In the genomic region with DNA sequence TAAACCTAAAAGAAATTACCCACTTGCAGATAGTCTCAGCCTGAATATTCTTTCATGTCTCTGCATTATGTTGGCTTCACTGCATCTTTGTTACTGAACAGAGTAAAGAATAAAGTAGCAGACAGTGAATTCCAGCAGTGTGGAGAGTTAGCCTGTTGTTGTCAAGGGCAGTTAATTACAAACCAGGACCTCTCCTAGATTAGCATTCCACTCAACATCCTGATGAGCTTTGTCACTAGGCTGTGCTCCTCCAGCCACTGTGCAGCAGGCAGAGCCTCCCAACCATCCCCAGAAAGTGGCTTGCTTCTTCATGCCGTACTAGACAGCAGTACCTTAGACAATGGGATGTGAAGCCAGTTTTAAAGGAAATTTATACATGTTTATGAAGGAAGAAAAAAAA, we compare ENCODE assay signal across 18 mouse cellular contexts.
A peak's percentile ranks its signal among the peaks of the same experiment; 100 is the strongest.
DNase-seq lines count a peak whose midpoint lies in the region; ATAC-seq and TF ChIP-seq lines count a peak whose summit lies in the region.
"Had no signal": no experiment of that assay in that cellular context is flagged by ENCODE, and none has a peak within 500 bp of the region (broad histone marks: within the 10 kb centered on the region; RNA-seq: fewer than 3 reads in every experiment).

No protein-coding gene starts in this region.

- no peak for TF ChIP-seq POLR2A in cerebellum, adult 2 months (IDR thresholded peaks at IDR 0.05; ENCODE audit: borderline replicate concordance, insufficient read depth, low read length)

- ATAC-seq in forebrain, embryonic 13.5 days = peak; percentile 62; the same call in 1 of the 2 replicates
- peak; percentile 68; the same call in 1 of the 2 replicates for ATAC-seq in midbrain, embryonic 13.5 days
- peak; percentile 71; the same call in 1 of the 2 replicates for ATAC-seq in kidney, postnatal 0 days (replicated peaks; ENCODE audit: low FRiP score, low read depth)
- ATAC-seq: lung, postnatal 0 days had no signal

- peaks cover 16% of the 10 kb centered on the region for H3K4me1 ChIP-seq in forebrain, embryonic 13.5 days
- H3K4me1 ChIP-seq in forebrain, embryonic 10.5 days = peaks cover 42% of the 10 kb centered on the region
- H3K4me1 ChIP-seq in midbrain, embryonic 13.5 days (replicated peaks) = no peaks in the 10 kb centered on the region
- 0 out of 2 replicates have a peak, but pooled peaks cover 8% of the 10 kb centered on the region for H3K4me1 ChIP-seq in midbrain, embryonic 10.5 days
- no peaks in the 10 kb centered on the region for H3K4me1 ChIP-seq in kidney, postnatal 0 days (replicated peaks; ENCODE audit: insufficient read depth, low read length)
- no peaks in the 10 kb centered on the region for H3K4me1 ChIP-seq in cerebellum, adult 2 months (ENCODE audit: control insufficient read depth, insufficient read depth, low read length)
- H3K4me1 ChIP-seq: heart, embryonic 15.5 days; hindbrain, embryonic 15.5 days; stomach, embryonic 15.5 days had no signal

- H3K4me3 ChIP-seq in forebrain, embryonic 13.5 days = no peak overlapping the region
- H3K4me3 ChIP-seq in forebrain, embryonic 10.5 days = no peak overlapping the region
- no peak overlapping the region for H3K4me3 ChIP-seq in midbrain, embryonic 13.5 days (replicated peaks)
- no peak overlapping the region for H3K4me3 ChIP-seq in midbrain, embryonic 10.5 days
- H3K4me3 ChIP-seq in kidney, postnatal 0 days (replicated peaks; ENCODE audit: low read depth, low read length) = no peak overlapping the region
- H3K4me3 ChIP-seq in cerebellum, adult 2 months (replicated peaks; ENCODE audit: insufficient read depth, low read depth, low read length) = no peak overlapping the region
- H3K4me3 ChIP-seq: heart, embryonic 15.5 days; hindbrain, embryonic 15.5 days; liver, embryonic 13.5 days; megakaryocyte, embryonic 14.5 days; stomach, embryonic 15.5 days had no signal

- no peak for DNase-seq in forebrain, embryonic 10.5 days (ENCODE audit: extremely low spot score, low spot score)
- no peak for DNase-seq in midbrain, embryonic 10.5 days (ENCODE audit: low spot score)
- peak; percentile 38 for DNase-seq in kidney, postnatal 0 days (ENCODE audit: low spot score)
- peak; percentile 70 for DNase-seq in retina, embryonic 14.5 days (ENCODE audit: low spot score)
- no peak for DNase-seq in ovary, postnatal 10 days (ENCODE audit: low spot score)
- no peak for DNase-seq in cerebellum, adult 2 months
- DNase-seq: B cell, adult 2 months; cerebellum, adult 18-20 months; heart, adult 11 months; liver, embryonic 13.5 days; spleen, adult 18-20 months had no signal

- H3K9ac ChIP-seq in forebrain, embryonic 13.5 days = 0 out of 2 replicates have a peak overlapping the region, but pooled peaks have one; percentile 21
- no peak overlapping the region for H3K9ac ChIP-seq in midbrain, embryonic 13.5 days (replicated peaks)
- H3K9ac ChIP-seq in kidney, postnatal 0 days (ENCODE audit: low read depth, low read length) = no peak overlapping the region
- H3K9ac ChIP-seq: heart, embryonic 15.5 days; hindbrain, embryonic 15.5 days; liver, embryonic 13.5 days; stomach, embryonic 15.5 days had no signal

- no peak overlapping the region for H3K4me2 ChIP-seq in forebrain, embryonic 13.5 days
- H3K4me2 ChIP-seq in midbrain, embryonic 13.5 days (replicated peaks) = no peak overlapping the region
- H3K4me2 ChIP-seq in kidney, postnatal 0 days (ENCODE audit: low read length) = no peak overlapping the region
- H3K4me2 ChIP-seq: heart, embryonic 15.5 days; hindbrain, embryonic 15.5 days; liver, embryonic 13.5 days; stomach, embryonic 15.5 days had no signal

- no peaks in the 10 kb centered on the region for H3K9me3 ChIP-seq in forebrain, embryonic 13.5 days (replicated peaks)
- no peaks in the 10 kb centered on the region for H3K9me3 ChIP-seq in forebrain, embryonic 10.5 days
- H3K9me3 ChIP-seq in midbrain, embryonic 13.5 days = no peaks in the 10 kb centered on the region
- no peaks in the 10 kb centered on the region for H3K9me3 ChIP-seq in midbrain, embryonic 10.5 days (replicated peaks)
- no peaks in the 10 kb centered on the region for H3K9me3 ChIP-seq in kidney, postnatal 0 days (replicated peaks; ENCODE audit: low read length)
- H3K9me3 ChIP-seq: heart, embryonic 15.5 days; hindbrain, embryonic 15.5 days; liver, embryonic 13.5 days; megakaryocyte, embryonic 14.5 days; stomach, embryonic 15.5 days had no signal

- no peak overlapping the region for H3K27ac ChIP-seq in forebrain, embryonic 13.5 days
- H3K27ac ChIP-seq in forebrain, embryonic 10.5 days = no peak overlapping the region; the same call in 1 of the 2 replicates
- H3K27ac ChIP-seq in midbrain, embryonic 13.5 days = no peak overlapping the region
- H3K27ac ChIP-seq in midbrain, embryonic 10.5 days (replicated peaks) = no peak overlapping the region
- H3K27ac ChIP-seq in kidney, postnatal 0 days = no peak overlapping the region
- H3K27ac ChIP-seq in cerebellum, adult 2 months (ENCODE audit: insufficient read depth, low read length) = no peak overlapping the region
- H3K27ac ChIP-seq: heart, embryonic 15.5 days; hindbrain, embryonic 15.5 days; liver, embryonic 13.5 days; stomach, embryonic 15.5 days had no signal

- no peaks in the 10 kb centered on the region for H3K27me3 ChIP-seq in forebrain, embryonic 13.5 days
- no peaks in the 10 kb centered on the region for H3K27me3 ChIP-seq in forebrain, embryonic 10.5 days (ENCODE audit: poor library complexity, severe bottlenecking)
- no peaks in the 10 kb centered on the region for H3K27me3 ChIP-seq in midbrain, embryonic 13.5 days
- H3K27me3 ChIP-seq in midbrain, embryonic 10.5 days (ENCODE audit: low read depth, poor library complexity, severe bottlenecking) = no peaks in the 10 kb centered on the region
- H3K27me3 ChIP-seq in kidney, postnatal 0 days (ENCODE audit: insufficient read depth, low read length) = no peaks in the 10 kb centered on the region
- H3K27me3 ChIP-seq in cerebellum, adult 2 months (ENCODE audit: control insufficient read depth, insufficient read depth, low read length) = no peaks in the 10 kb centered on the region
- H3K27me3 ChIP-seq: heart, embryonic 15.5 days; hindbrain, embryonic 15.5 days; liver, embryonic 13.5 days; megakaryocyte, embryonic 14.5 days; stomach, embryonic 15.5 days had no signal

- WGBS in forebrain, embryonic 13.5 days = 35% methylated on average over 1 of the region's 1 CpGs
- 65% methylated on average over 1 of the region's 1 CpGs for WGBS in forebrain, embryonic 10.5 days
- 66% methylated on average over 1 of the region's 1 CpGs for WGBS in midbrain, embryonic 13.5 days
- 71% methylated on average over 1 of the region's 1 CpGs for WGBS in midbrain, embryonic 10.5 days
- WGBS in kidney, postnatal 0 days = 71% methylated on average over 1 of the region's 1 CpGs
- WGBS in cerebellum, adult 2 months = 90% methylated on average over 1 of the region's 1 CpGs

- H3K36me3 ChIP-seq in forebrain, embryonic 13.5 days (ENCODE audit: poor library complexity, severe bottlenecking) = no peaks in the 10 kb centered on the region
- H3K36me3 ChIP-seq in forebrain, embryonic 10.5 days (replicated peaks) = no peaks in the 10 kb centered on the region
- H3K36me3 ChIP-seq in midbrain, embryonic 13.5 days = no peaks in the 10 kb centered on the region
- no peaks in the 10 kb centered on the region for H3K36me3 ChIP-seq in midbrain, embryonic 10.5 days
- H3K36me3 ChIP-seq in kidney, postnatal 0 days (ENCODE audit: insufficient read depth, low read length) = no peaks in the 10 kb centered on the region
- H3K36me3 ChIP-seq: heart, embryonic 15.5 days; hindbrain, embryonic 15.5 days; liver, embryonic 13.5 days; stomach, embryonic 15.5 days had no signal

- no peak for TF ChIP-seq CTCF in kidney, postnatal 0 days (IDR thresholded peaks at IDR 0.05; ENCODE audit: low read depth)
- no peak for TF ChIP-seq CTCF in cerebellum, adult 2 months (IDR thresholded peaks at IDR 0.05; ENCODE audit: borderline replicate concordance, insufficient read depth, low read depth, low read length)

Comparison
In these comparisons a context has a peak if more than half of its experiments do, and no peak if none do; other contexts are left out.
1. DNase-seq: peak in kidney, postnatal 0 days (single experiment) and retina, embryonic 14.5 days (single experiment); none in forebrain, embryonic 10.5 days (single experiment), midbrain, embryonic 10.5 days (single experiment), ovary, postnatal 10 days (single experiment) and cerebellum, adult 2 months (0 of 2).
2. Peak in every context shown above with its lines, with median percentiles within 50 percentile points of each other: ATAC-seq.